Mouse (Mus musculus) thymus, postnatal 0 days (tissue): ENCODE results near the gene Paqr4. TPM values are rescaled to one million over a fixed set of nuclear protein-coding genes. Genes with fewer than 3 reads are reported as not detected.
A peak's percentile ranks its signal among the peaks of the same experiment; 100 is the strongest.
"Not testable (repeated sequence)": the region's sequence is repeated elsewhere in the genome, so short reads cannot be mapped to it uniquely, and the experiment has no call there.

Source experiments
- DNase-seq: peaks from one replicate; pipeline ENCODE4 v3.0.0-alpha.2; 2015; ENCODE audit warnings: low spot score
- polyA plus RNA-seq: library from polyadenylated mRNA; unstranded; fragments of >200 nt; fragmentation: Nextera tagmentation; extraction: Ambion mirVana; gene quantifications from 2 replicates; pipeline ENCODE4 v1.2.1, GENCODE M21; 2015

The Paqr4 gene
- polyA plus RNA-seq = 6.1 and 7.6 TPM in 2 replicates

- DNase-seq = peak; percentile 35
Observed at GRCm38 (mm10) chr17:23740598-23741021, at the start of gene Paqr4. Paqr4 (minus strand) TSS chr17:23740867.

GRCm38 (mm10) chr17:23789749-23790268 is 49.1 kb upstream of the Paqr4 start:
- no peak for DNase-seq

DNA sequence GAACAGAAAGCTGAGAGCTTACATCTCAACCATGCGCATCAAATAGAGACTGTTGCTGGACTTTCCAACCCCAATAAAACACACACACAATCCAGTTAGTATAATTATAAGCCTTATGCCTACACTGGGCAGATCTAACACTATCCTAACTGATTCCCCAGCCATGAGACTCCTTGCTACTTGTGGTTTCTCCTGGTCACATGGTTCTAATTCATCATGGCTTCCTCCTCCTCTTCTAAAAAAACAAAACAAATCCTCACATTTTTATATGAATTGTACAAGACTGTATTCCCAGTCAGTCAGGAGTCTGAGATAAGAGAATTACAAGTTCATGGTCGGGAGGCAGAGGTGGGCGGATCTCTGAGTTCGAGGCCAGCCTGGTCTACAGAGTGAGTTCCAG is 48.3 kb upstream of the Paqr4 start:
- no peak for DNase-seq

DNA sequence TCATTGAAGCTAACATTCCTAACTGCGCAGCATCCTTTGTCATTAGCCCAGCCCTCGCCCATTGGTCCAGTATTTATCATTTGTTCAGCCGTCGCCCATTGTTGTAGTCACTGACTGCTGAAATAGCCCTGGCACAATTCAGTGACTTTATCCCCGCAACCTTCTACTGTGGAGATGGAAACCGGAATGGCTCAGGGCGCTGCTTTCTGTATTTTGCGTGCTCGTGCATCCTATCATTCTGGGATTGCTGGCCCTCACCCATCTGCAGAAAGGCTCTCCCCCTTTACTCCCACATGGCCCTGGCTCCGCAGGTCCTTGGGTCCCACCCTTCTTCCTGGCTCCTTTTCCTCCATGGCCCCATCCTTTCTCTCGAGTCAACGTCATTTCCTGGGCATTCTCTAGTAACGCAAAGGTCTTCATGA is 45.9 kb upstream of the Paqr4 start:
- no peak for DNase-seq

DNA sequence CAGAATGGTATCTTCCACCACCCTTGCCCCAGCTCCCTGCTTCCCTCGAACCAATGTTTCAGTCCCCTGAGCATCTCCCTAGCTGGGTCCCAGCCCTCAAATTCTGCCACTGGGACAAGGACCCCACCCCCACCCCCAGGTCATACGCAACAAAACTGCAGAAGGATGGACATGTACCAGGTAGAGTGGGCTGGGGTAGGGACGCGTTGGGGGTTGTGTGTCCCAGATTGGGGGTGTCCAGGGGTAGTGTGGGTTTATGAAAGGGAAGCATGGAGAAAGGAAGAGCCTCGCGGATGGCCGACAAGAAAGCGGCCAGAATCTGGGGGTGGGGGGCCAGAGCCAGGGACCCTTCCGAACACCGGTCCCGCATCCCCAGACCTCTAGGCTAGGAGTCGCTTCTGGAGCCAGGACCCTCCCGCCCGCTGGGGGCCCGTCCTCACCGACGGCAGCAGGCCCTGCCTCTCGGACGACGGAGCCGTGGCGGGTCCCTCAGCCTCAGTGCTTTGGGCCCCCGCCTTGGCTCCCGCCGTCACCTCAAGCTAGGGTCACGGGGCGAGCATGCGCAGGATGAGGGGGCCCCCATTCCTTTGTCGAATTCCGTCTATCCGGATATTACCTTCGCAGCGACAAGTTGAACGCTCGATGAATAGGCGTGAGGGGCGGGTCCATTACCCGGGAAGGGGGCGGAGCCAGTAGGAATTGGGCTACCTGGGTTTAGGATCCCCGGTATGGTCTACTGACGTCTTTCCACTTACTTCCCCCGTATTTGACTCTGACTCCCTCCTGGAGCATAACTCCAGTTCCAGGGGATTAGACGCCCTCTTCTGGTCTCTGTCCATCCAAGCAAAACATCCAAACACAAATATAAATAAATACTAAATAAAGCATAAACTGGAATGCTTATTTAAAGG is 45.1 kb upstream of the Paqr4 start, which contains the start of gene Flywch2:
Flywch2 (minus strand) TSS at position 521 of the 911 bp plus-strand sequence.
- DNase-seq = peak; percentile 80

GRCm38 (mm10) chr17:23783352-23783751 is 42.7 kb upstream of the Paqr4 start:
- no peak for DNase-seq

GRCm38 (mm10) chr17:23778447-23778846 is 37.8 kb upstream of the Paqr4 start:
- no peak for DNase-seq

GRCm38 (mm10) chr17:23777141-23777540 is 36.5 kb upstream of the Paqr4 start:
- no peak for DNase-seq

- DNase-seq = no peak
Observed at GRCm38 (mm10) chr17:23776216-23776615, 35.5 kb upstream of the Paqr4 start.

- peak; percentile 83 for DNase-seq
Observed at GRCm38 (mm10) chr17:23774090-23774489, 33.4 kb upstream of the Paqr4 start.

DNA sequence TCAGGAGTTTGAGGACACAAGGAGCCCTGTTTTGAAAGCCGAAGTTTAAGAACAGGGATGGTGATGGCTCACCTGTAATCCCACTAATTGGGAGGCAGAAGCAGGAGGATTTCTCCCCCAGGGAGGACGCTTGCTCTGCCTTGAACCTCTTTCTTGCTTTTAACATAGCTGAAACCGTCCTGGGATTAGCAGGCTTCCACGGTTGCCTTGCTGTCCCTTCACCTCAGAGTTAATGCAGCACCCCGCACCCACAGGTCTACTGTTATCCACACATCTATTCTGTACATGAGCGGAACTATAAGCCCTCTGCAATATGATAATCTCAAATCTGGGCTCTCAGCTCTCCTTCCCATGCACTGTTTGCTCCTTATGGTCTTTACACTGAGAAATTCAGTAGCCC is 33.0 kb upstream of the Paqr4 start:
- no peak for DNase-seq

DNA sequence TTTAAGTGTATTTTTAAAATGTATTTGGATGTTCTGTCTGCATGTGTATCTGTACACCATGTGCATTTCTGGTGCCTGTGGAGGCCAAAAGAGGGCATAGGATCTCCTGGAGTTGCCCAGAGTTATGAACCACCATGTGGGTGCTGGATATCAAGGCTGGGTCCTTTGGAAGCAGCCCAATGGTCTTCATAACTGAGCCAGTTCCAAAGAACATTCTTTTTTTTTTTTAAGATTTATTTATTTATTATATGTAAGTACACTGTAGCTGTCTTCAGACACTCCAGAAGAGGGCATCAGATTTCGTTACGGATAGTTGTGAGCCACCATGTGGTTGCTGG is 31.5 kb upstream of the Paqr4 start:
- not testable (repeated sequence) for DNase-seq

GRCm38 (mm10) chr17:23771284-23772218 is 30.9 kb upstream of the Paqr4 start, which contains the start of gene Flywch1:
Flywch1 (minus strand) TSS chr17:23771602.
- peak; percentile 98 for DNase-seq

GRCm38 (mm10) chr17:23770896-23771283 is 30.2 kb upstream of the Paqr4 start:
- DNase-seq = no peak

- DNase-seq = no peak
Observed at GRCm38 (mm10) chr17:23770493-23770892, 29.8 kb upstream of the Paqr4 start.

GRCm38 (mm10) chr17:23762976-23763375 is 22.3 kb upstream of the Paqr4 start:
- DNase-seq = no peak

- no peak for DNase-seq
Observed at GRCm38 (mm10) chr17:23761155-23761554, 20.5 kb upstream of the Paqr4 start.

DNA sequence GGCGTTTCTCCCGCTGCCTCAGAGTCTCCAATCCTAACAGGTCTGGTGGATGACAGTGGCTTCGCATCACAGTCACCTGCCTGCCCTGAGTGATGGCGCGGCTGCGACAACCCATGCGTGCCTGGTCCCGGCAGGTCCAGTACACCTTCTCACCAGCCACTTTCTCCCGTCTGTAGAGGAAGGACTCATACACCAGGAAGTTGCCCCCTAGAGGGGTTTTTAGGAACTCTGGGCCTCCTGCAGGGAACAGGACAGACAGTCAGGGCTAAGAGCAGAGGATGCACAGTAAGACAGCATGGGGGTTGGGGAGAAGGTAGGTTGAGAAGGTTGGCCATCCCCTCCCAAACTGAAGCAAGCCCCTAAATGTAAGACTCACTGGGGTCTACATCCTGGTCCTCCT is 19.6 kb upstream of the Paqr4 start:
- DNase-seq = no peak

DNA sequence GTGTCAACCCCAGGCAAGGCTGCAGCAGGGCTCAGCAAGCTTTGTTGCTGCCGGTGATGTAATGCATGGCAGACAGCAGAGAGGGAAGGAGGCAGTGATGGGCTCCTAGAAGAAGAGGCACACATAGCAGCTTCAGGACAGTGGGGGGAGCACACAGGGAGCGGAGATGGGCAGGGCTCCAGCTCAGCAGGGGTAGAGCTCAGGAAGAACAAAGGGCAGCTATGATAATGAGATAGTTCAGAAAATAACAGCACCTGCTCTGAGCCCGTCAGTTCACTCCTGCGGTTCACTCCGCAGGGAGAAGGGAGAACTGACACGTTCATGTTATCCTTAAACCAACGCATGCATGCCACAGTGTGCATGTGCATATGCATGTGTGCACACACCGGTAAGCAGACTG is 18.1 kb upstream of the Paqr4 start:
- no peak for DNase-seq

- DNase-seq = no peak
Observed at GRCm38 (mm10) chr17:23757581-23757980, 16.9 kb upstream of the Paqr4 start.

DNA sequence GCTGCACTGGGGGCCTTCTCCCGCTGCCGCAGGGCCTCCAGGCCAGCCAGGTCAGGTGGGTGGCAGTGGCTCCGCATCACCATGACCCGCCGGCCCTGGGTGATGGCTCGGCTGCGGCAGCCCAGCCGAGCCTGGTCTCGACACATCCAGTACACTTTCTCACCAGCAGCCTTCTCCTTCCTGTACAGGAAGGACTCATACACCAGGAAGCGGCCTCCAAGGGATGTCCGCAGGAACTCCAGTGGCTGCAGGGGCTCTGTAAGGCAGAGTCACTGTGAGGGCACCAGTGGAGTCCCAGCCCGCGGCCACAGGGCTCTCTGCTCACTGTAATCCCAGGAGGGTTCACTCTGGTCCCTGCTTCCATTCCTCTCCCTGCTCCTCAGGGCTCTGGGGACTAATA is 15.0 kb upstream of the Paqr4 start:
- DNase-seq = no peak
